Mouse (Mus musculus) E14TG2a.4 (cell line): ENCODE data around the gene Sec22b.

Experiments used
- CTCF ChIP-seq: conservative IDR thresholded peaks from 2 replicates; pipeline ENCODE4 v1.5.1; 2014; ENCODE audit warnings: low read length
- NANOG ChIP-seq: IDR thresholded peaks from 2 replicates; pipeline ENCODE4 v1.6.1; 2014; ENCODE audit warnings: borderline replicate concordance, low read length, mixed read lengths

DNA sequence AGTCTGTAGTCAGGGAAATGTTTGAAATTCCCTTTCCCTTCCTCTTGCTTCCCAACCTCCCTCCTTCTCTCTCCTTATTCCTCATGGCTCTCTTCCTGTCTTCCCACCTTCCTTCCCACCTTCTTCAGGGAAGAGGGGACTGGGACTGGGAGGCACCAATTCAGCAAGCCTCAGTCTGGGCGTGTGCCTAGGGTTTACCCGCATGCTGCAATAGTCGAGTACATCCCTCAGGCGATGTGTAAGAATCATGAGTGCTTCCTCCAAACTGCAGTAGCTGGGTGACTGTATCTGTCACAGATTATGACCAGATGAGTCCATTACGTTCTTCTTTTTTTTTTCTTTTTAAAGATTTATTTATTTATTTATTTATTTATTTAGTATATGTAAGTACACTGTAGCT lies 32.8 kb downstream of the Sec22b start:
- TF ChIP-seq CTCF (no peak), NANOG (no peak)
